Mouse (Mus musculus) embryonic facial prominence, embryonic 11.5 days (tissue): ENCODE data around the gene Klra4. TPM values are rescaled to one million over a fixed set of nuclear protein-coding genes. Genes with fewer than 3 reads are reported as not detected.
"Not testable (repeated sequence)": the region's sequence is repeated elsewhere in the genome, so short reads cannot be mapped to it uniquely, and the experiment has no call there.

Experiments used
- ATAC-seq: fragments of 200-750 bp; cut with Nextera tagmentation; replicated peaks from 2 replicates; pipeline ENCODE4 v1.8.0; 2017; ENCODE audit warnings: low read depth; ENCODE audit not compliant: insufficient number of reproducible peaks, low FRiP score, low TSS enrichment
- DNase-seq: peaks from one replicate; pipeline ENCODE4 v3.0.0-alpha.2; 2015; ENCODE audit warnings: low spot score
- H3K27ac ChIP-seq: fragments of 300-500 bp; sonication (generic); replicated peaks from 2 replicates; pipeline ENCODE4 v1.5.1; 2014; ENCODE audit warnings: mild to moderate bottlenecking, low read depth, low read length, control low read depth
- H3K27me3 ChIP-seq: fragments of 300-500 bp; sonication (generic); 2 replicates; pipeline ENCODE4 v1.6.1; 2014; ENCODE audit warnings: mild to moderate bottlenecking, low read length, moderate library complexity, mixed read lengths; ENCODE audit not compliant: control insufficient read depth, insufficient read depth
- H3K36me3 ChIP-seq: fragments of 300-500 bp; sonication (generic); replicated peaks from 2 replicates; pipeline ENCODE4 v1.6.1; 2014; ENCODE audit warnings: low read depth, mild to moderate bottlenecking, low read length, moderate library complexity, mixed read lengths; ENCODE audit not compliant: control insufficient read depth, insufficient read depth
- H3K4me1 ChIP-seq: fragments of 300-500 bp; sonication (generic); 2 replicates; pipeline ENCODE4 v1.6.1; 2014; ENCODE audit warnings: low read length, mixed read lengths; ENCODE audit not compliant: control insufficient read depth, insufficient read depth
- H3K4me2 ChIP-seq: fragments of 300-500 bp; sonication (generic); 2 replicates; pipeline ENCODE4 v1.6.1; 2014; ENCODE audit warnings: low read depth, mild to moderate bottlenecking, control low read depth, low read length, moderate library complexity
- H3K4me3 ChIP-seq: fragments of 300-500 bp; sonication (generic); 2 replicates; pipeline ENCODE4 v1.5.1; 2014; ENCODE audit warnings: low read depth, low read length, control low read depth
- H3K9ac ChIP-seq: fragments of 300-500 bp; sonication (generic); replicated peaks from 2 replicates; pipeline ENCODE4 v1.6.1; 2014; ENCODE audit warnings: mild to moderate bottlenecking, control low read depth, low read length
- H3K9me3 ChIP-seq: fragments of 300-500 bp; sonication (generic); replicated peaks from 2 replicates; pipeline ENCODE4 v1.6.1; 2016; ENCODE audit warnings: mild to moderate bottlenecking, low read length, inconsistent platforms, mixed read lengths; ENCODE audit not compliant: control insufficient read depth
- WGBS: fragments of 180-500 bp; shearing (Covaris S2); extraction: QIAGEN DNeasy Blood & Tissue Kit; methylation state at CpG from one replicate; pipeline ENCODE4 v1.1.7; 2014; 5-methylcytosine and 5-hydroxymethylcytosine counted together
- polyA plus RNA-seq: library from polyadenylated mRNA; unstranded; fragments of >200 nt; fragmentation: Nextera tagmentation; extraction: Ambion mirVana; gene quantifications from 2 replicates; pipeline ENCODE4 v1.2.1, GENCODE M21; 2014

The Klra4 gene
- polyA plus RNA-seq = not detected in 2 replicates

GRCm38 (mm10) chr6:130067171-130067570 lies at the start of gene Klra4:
TSS of gene Klra4 (minus strand) at chr6:130067271.
- H3K4me3 ChIP-seq, H3K4me1 ChIP-seq, H3K9me3 ChIP-seq, ATAC-seq, H3K4me2 ChIP-seq, H3K27me3 ChIP-seq, H3K9ac ChIP-seq, H3K36me3 ChIP-seq, DNase-seq, H3K27ac ChIP-seq: not testable (repeated sequence)
- 67% methylated on average over 1 of the region's 1 CpGs for WGBS

DNA sequence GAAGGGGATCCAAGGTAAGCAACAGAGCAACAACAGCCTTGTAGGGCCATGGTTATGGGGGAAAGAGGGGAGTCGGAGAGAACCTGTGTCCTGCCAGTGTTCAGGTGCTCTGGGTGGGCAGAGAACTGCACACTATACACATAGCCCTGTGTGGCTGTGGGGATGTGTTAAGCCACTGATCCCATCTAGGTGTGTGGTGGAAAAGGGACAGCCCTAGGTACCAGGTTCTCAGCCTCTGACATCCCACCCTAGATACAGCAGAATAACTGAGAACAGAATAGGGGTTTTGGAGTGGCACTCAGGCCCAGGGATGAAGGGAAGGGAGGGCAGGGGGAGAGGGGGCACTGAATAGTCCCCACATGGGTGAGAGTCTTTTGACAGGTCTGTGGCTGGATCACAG lies 43.4 kb upstream of the Klra4 start:
- no peak overlapping the region for H3K27ac ChIP-seq
- no peaks in the 10 kb centered on the region for H3K4me1 ChIP-seq
- 88% methylated on average over 1 of the region's 1 CpGs for whole genome bisulfite sequencing
- no peak overlapping the region for H3K9ac ChIP-seq
- no peaks in the 10 kb centered on the region for H3K36me3 ChIP-seq
- no peak overlapping the region for H3K4me2 ChIP-seq
- H3K4me3 ChIP-seq = no peak overlapping the region
- H3K27me3 ChIP-seq = no peaks in the 10 kb centered on the region
- DNase-seq (no peak), ATAC-seq (no peak)
- no peaks in the 10 kb centered on the region for H3K9me3 ChIP-seq

DNA sequence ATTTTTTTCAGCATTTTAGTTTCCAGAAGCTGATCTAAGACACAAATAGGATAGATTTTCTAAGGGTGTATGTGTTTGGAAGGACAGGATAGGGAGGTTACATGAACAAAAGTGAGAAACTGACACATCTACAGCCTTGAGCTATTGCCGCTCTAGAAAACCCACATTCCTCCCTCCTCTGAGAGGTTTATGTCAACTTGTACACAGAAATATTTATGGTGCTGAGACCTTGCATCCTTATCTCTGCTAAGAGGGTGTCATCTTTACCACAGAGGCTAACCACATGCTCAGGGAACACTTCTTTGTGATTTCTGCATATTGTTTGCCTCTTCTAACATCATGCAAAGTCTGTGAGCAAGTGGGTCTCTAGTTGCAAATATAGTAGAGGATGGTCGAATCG lies 35.7 kb upstream of the Klra4 start:
- DNase-seq, H3K4me2 ChIP-seq, ATAC-seq, H3K4me1 ChIP-seq, H3K4me3 ChIP-seq, H3K27me3 ChIP-seq, H3K27ac ChIP-seq, H3K9me3 ChIP-seq, H3K36me3 ChIP-seq, H3K9ac ChIP-seq: not testable (repeated sequence)
- 87% methylated on average over 3 of the region's 3 CpGs for WGBS

- Histone ChIP-seq H3K4me1 (no peaks in the 10 kb centered on the region), H3K36me3 (no peaks in the 10 kb centered on the region), H3K9me3 (no peaks in the 10 kb centered on the region), H3K4me3 (no peak overlapping the region), H3K27me3 (no peaks in the 10 kb centered on the region), H3K4me2 (no peak overlapping the region), H3K9ac (no peak overlapping the region), H3K27ac (no peak overlapping the region)
- no peak for ATAC-seq
- DNase-seq = no peak
- 81% methylated on average over 5 of the region's 5 CpGs for WGBS
Observed at GRCm38 (mm10) chr6:130092336-130092948, 25.4 kb upstream of the Klra4 start.

- 86% methylated on average over 5 of the region's 5 CpGs for WGBS
- Histone ChIP-seq H3K27me3 (no peaks in the 10 kb centered on the region), H3K4me1 (no peaks in the 10 kb centered on the region), H3K9ac (no peak overlapping the region), H3K4me2 (no peak overlapping the region), H3K36me3 (no peaks in the 10 kb centered on the region), H3K27ac (no peak overlapping the region), H3K4me3 (no peak overlapping the region), H3K9me3 (no peaks in the 10 kb centered on the region)
- no peak for ATAC-seq
- no peak for DNase-seq
Observed at GRCm38 (mm10) chr6:130065196-130065595, 1.9 kb downstream of the Klra4 start.

DNA sequence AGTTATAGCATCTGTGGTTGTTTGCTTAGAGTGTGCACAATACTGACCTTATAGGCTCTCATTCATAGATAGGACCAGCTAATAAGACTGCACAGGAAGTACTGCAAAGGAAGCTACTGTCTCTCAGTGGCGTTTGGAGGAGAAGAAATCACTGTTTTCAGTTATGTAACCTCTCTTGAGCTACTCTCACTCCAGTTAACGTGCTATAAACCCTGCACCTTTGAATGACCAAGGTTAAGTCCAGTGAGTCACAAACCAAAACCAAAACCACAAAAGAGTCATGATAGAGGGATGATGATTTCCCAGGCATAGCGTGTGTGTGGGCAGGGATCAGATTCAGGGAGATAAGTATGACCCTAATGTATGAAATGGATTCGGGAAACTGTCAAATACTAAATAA lies 31.9 kb downstream of the Klra4 start:
- WGBS = 62% methylated on average over 4 of the region's 4 CpGs

DNA sequence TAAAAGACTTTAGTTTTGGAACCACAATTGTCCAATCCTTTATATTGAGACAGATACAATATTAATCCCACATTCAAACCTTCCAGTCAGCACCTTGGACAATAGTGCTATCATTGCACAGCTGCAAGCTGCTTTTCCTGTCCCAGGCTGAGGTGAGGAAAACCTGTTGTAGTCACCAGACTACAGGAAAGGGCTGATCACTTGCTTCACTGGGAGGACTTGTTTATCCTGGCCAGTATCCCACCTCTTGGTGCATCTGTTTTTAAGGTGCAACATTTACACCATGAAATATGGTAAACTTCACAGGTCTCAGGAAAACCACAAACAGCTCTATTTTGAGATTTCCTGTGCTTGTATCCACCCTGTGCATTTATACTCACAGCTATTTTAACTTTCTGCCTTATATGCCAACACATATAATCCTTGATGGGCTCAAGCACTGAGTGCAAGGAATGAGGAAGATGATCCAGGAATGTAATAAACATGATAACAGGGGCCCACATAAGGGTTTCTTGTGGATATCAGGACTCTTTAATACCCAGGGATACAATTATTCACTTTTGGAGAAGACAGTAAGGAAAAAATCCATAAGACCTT lies 35.5 kb downstream of the Klra4 start:
- H3K9ac ChIP-seq, H3K27ac ChIP-seq, ATAC-seq, H3K4me3 ChIP-seq, H3K9me3 ChIP-seq, H3K4me2 ChIP-seq, DNase-seq, H3K36me3 ChIP-seq, H3K4me1 ChIP-seq, H3K27me3 ChIP-seq: not testable (repeated sequence)

More for the DNA sequence above, 31.9 kb downstream of the Klra4 start:
- not testable (repeated sequence) for H3K9me3 ChIP-seq, H3K9ac ChIP-seq, ATAC-seq, H3K4me3 ChIP-seq, H3K36me3 ChIP-seq, H3K4me1 ChIP-seq, H3K27me3 ChIP-seq, H3K4me2 ChIP-seq, DNase-seq, H3K27ac ChIP-seq

GRCm38 (mm10) chr6:130026854-130027253 lies 40.2 kb downstream of the Klra4 start, which contains the start of gene Klra6:
TSS of gene Klra6 (minus strand) at chr6:130026954.
- no peak within 1 kb of the TSS for H3K4me2 ChIP-seq
- H3K27me3 ChIP-seq = no peaks in the 10 kb centered on the region
- ATAC-seq = no peak
- 78% methylated on average over 4 of the region's 4 CpGs for WGBS
- no peaks in the 10 kb centered on the region for H3K4me1 ChIP-seq
- DNase-seq = no peak
- no peak within 1 kb of the TSS for H3K9ac ChIP-seq
- no peak within 1 kb of the TSS for H3K4me3 ChIP-seq
- no peaks in the 10 kb centered on the region for H3K9me3 ChIP-seq
- no peaks in the 10 kb centered on the region for H3K36me3 ChIP-seq
- no peak within 1 kb of the TSS for H3K27ac ChIP-seq
